Mouse (Mus musculus): ENCODE measurements at regions not wholly inside any gene's neighbourhood (a gene's known extent, or its start where the extent isn't known, plus 50 kb on each side); places are given as distances from the start of the nearest gene placed in this dataset.

DNA sequence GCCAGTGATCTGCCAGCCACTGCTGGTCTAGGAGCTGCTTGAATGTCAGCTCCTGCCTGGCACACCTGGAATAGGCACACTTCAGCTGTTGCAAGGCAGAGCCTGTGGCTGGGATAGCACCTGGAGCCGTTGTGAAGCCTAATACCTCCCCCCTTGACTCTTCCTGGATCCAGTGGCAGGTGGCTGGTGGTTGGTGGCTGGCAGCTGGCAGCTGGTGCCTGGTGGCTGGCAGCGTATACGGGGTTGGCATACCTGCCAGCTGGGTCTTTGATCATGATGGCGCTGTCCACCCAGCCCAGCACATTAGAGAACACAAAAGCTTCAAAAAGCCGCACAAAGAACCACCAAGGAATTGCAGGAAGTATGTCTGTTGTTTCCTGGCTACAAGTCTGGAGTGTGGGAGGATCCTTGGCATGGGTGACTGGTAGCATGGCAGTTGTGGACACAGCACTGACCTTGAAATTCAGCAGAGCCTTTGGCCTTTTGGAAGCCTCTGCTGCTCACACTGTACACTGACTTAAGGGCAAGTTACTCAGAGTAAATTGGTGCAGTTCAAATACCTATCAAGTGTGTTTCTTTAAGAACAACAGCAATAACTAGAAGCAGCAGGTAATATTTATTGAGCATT lies 1289.6 kb upstream of the A1bg start:
- WGBS = 74% methylated on average over 5 of the region's 5 CpGs

DNA sequence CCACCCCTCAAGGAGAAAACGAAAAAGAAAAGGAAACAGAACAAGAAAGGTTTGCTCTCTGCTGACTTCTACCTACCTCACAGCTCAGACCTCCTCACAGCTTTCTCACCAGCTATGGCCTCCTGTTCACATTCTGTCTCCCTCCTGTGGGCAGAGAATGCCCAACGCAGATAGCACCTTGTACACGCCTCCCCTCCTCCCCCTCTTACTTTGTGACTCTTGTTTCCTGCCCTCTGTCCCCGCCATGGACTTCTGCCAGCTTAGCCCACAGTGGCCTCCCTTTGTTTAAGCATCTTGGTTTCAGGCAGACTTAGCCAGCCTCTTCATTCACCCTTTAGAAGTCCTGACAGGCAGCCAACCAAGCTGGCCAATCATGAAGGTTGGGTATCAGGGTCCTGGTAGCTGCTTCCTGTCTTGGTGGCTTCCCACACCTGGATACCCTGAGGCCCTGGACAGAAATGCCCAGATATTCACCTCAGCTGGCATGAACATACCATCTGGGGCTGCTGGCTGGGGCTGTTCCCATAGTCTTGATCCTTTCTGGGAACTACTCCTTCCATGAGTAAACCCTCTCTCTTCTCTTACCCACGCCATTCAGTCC lies 1287.2 kb upstream of the A1bg start:
- H3K4me1 ChIP-seq (ENCODE audit: control insufficient read depth, insufficient read depth, low read depth, low read length) = no peaks in the 10 kb centered on the region
- no peak overlapping the region for H3K4me2 ChIP-seq (ENCODE audit: low read length)

More for the DNA sequence above, 1289.6 kb upstream of the A1bg start:
- Histone ChIP-seq H3K4me3 (ENCODE audit: low read length) (no peak overlapping the region), H3K9me3 (ENCODE audit: control insufficient read depth, low read length) (no peaks in the 10 kb centered on the region), H3K9ac (ENCODE audit: low read depth, low read length) (no peak overlapping the region), H3K36me3 (ENCODE audit: control insufficient read depth, insufficient read depth, low read length) (no peaks in the 10 kb centered on the region), H3K4me2 (ENCODE audit: low read length) (no peak overlapping the region), H3K27ac (ENCODE audit: low read depth, low read length) (no peak overlapping the region), H3K27me3 (replicated peaks; ENCODE audit: control insufficient read depth, insufficient read depth, low read length) (no peaks in the 10 kb centered on the region), H3K4me1 (ENCODE audit: control insufficient read depth, insufficient read depth, low read depth, low read length) (no peaks in the 10 kb centered on the region)
- peak; percentile 42 for ATAC-seq

DNA sequence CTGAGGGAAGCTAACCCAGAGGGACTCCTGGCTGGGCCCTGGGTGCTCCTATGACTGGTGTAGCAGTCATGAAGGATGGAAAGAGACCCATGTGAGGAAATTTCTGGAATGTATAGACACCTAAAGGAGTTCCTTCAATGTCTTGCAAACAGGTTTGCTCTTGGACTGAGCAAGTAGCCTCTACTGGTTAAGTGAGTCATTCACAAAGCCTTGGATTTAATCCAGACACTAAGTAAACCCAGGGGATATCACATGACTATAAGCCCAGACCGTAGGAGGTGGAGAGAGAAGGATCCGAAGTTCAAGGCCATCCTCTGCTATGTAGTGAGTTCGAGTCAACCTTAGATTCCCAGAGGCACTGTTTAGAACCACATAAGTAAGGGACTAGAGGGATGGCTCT lies 1286.5 kb upstream of the A1bg start:
- Histone ChIP-seq H3K9me3 (ENCODE audit: control insufficient read depth, low read length) (no peaks in the 10 kb centered on the region), H3K4me1 (ENCODE audit: control insufficient read depth, insufficient read depth, low read depth, low read length) (no peaks in the 10 kb centered on the region), H3K36me3 (ENCODE audit: control insufficient read depth, insufficient read depth, low read length) (no peaks in the 10 kb centered on the region), H3K9ac (ENCODE audit: low read depth, low read length) (no peak overlapping the region), H3K4me2 (ENCODE audit: low read length) (no peak overlapping the region), H3K4me3 (ENCODE audit: low read length) (no peak overlapping the region), H3K27ac (ENCODE audit: low read depth, low read length) (no peak overlapping the region), H3K27me3 (replicated peaks; ENCODE audit: control insufficient read depth, insufficient read depth, low read length) (no peaks in the 10 kb centered on the region)
- no peak for ATAC-seq
- WGBS = 96% methylated on average over 3 of the region's 3 CpGs

More for the DNA sequence above, 1287.2 kb upstream of the A1bg start:
- no peaks in the 10 kb centered on the region for H3K27me3 ChIP-seq (replicated peaks; ENCODE audit: control insufficient read depth, insufficient read depth, low read length)
- no peak for ATAC-seq
- H3K9ac ChIP-seq (ENCODE audit: low read depth, low read length) = no peak overlapping the region
- WGBS = 63% methylated on average over 5 of the region's 5 CpGs
- no peak overlapping the region for H3K4me3 ChIP-seq (ENCODE audit: low read length)
- H3K9me3 ChIP-seq (ENCODE audit: control insufficient read depth, low read length) = no peaks in the 10 kb centered on the region
- no peaks in the 10 kb centered on the region for H3K36me3 ChIP-seq (ENCODE audit: control insufficient read depth, insufficient read depth, low read length)
- no peak overlapping the region for H3K27ac ChIP-seq (ENCODE audit: low read depth, low read length)

DNA sequence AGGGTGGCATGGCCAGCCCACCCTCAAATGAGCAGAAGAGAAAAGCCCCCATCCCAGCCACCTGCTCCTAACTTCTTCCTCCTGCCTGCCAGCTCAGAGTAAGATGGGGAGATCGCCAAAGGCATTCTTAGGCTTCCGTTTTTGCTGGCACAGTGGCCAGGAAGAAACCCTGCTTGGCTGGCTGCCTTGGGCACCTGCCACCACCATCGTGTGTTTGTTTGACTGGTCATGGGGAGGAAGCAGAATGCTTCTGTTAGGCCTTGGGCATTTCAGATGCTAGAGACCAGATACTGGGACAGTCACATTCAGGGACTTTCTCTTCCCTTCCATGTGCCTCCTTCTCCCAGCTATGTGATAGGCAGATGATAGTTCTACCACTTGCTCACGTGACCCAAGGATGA lies 1283.7 kb upstream of the A1bg start:
- Histone ChIP-seq H3K4me3 (ENCODE audit: low read length) (no peak overlapping the region), H3K27ac (ENCODE audit: low read depth, low read length) (no peak overlapping the region), H3K4me1 (ENCODE audit: control insufficient read depth, insufficient read depth, low read depth, low read length) (no peaks in the 10 kb centered on the region; the same call in 1 of the 2 replicates), H3K36me3 (ENCODE audit: control insufficient read depth, insufficient read depth, low read length) (no peaks in the 10 kb centered on the region), H3K27me3 (replicated peaks; ENCODE audit: control insufficient read depth, insufficient read depth, low read length) (no peaks in the 10 kb centered on the region), H3K9me3 (ENCODE audit: control insufficient read depth, low read length) (peaks cover 3% of the 10 kb centered on the region; the same call in 1 of the 2 replicates), H3K4me2 (ENCODE audit: low read length) (no peak overlapping the region), H3K9ac (ENCODE audit: low read depth, low read length) (no peak overlapping the region)
- peak; percentile 68 for ATAC-seq
- WGBS = 66% methylated on average over 4 of the region's 4 CpGs

DNA sequence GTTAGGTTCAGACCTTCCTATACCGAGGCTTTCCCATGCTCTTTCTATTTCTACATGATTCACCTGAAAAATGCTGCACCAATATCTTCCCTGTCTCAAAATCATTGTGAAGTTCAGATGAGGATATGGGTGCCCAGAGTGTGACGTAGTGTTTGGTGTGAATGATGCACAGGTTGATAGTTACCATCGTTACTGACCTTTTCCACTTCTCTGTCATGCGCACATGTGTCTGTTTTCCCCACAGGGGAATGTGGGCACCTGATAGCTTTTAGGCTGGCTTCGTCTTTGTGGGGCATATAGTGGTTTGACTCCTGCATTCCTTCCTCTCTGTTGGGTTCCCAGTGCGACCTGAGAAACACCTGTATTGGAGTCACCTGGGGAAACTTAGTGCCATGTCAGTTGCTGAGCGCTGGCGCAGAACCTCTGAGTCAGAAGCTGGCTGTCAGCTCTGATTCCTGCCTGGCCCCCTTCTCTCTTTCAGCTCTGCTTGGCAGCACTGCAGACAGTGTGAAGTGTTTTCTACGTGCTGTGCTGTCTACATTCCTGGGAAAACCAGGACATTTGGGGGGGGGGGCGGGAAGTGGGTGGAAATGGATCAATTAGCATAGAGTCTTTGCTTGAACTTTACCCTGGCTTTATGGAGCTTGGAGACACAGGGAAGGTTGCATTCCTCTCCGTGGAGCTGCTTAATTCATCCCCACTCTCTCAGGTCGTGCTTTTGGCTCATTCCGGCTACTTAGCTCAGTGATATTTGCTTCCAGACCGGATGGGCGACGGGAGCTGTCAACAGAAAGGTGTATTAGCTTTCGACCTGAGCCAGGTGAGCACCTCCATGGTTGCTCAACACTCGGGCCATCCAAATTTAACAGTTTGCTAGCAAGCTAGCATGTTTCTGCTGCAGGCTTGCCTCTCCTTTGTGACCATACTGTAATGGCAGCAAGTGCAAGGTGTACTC lies 1281.4 kb upstream of the A1bg start:
- no peak overlapping the region for H3K4me3 ChIP-seq (ENCODE audit: low read length)
- ATAC-seq = 0 out of 2 replicates have a peak, but pooled peaks have one; percentile 45
- H3K36me3 ChIP-seq (ENCODE audit: control insufficient read depth, insufficient read depth, low read length) = no peaks in the 10 kb centered on the region
- no peaks in the 10 kb centered on the region; the same call in 1 of the 2 replicates for H3K4me1 ChIP-seq (ENCODE audit: control insufficient read depth, insufficient read depth, low read depth, low read length)
- no peak overlapping the region for H3K4me2 ChIP-seq (ENCODE audit: low read length)
- H3K27me3 ChIP-seq (replicated peaks; ENCODE audit: control insufficient read depth, insufficient read depth, low read length) = no peaks in the 10 kb centered on the region
- 71% methylated on average over 18 of the region's 18 CpGs for WGBS
- H3K9me3 ChIP-seq (ENCODE audit: control insufficient read depth, low read length) = peaks cover 3% of the 10 kb centered on the region; the same call in 1 of the 2 replicates
- H3K9ac ChIP-seq (ENCODE audit: low read depth, low read length) = no peak overlapping the region
- H3K27ac ChIP-seq (ENCODE audit: low read depth, low read length) = no peak overlapping the region

DNA sequence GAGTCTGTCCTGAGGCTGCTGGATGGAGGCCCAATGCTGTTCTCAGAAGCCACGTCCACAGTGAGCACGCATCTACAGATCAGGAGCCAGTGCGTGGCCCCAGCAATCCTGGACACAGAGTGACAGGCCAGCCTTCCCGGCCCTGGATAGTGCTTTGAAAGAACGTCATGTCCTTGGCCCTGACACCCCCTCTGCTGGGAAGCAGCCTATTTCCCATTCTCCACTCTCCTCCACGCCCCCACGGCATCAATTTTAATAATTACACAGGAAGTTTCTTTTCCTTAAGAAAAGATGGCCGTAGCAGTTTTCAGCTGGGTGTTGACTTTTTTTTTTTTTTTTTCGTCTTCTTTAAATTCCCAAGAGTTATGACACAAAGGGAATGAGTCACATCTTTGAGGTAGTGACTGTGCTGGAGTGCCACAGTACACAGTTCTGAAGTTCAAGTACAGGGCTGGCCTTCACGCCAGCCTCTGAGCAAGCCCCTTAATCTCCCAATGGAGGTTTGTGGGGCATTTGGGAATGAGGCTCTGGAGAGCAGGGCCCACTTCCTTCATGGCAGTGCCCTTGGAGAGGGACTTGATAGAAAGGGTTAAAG lies 1280.1 kb upstream of the A1bg start:
- 84% methylated on average over 10 of the region's 10 CpGs for WGBS
- Histone ChIP-seq H3K4me3 (ENCODE audit: low read length) (no peak overlapping the region), H3K9ac (ENCODE audit: low read depth, low read length) (no peak overlapping the region), H3K27ac (ENCODE audit: low read depth, low read length) (no peak overlapping the region), H3K36me3 (ENCODE audit: control insufficient read depth, insufficient read depth, low read length) (no peaks in the 10 kb centered on the region), H3K4me2 (ENCODE audit: low read length) (no peak overlapping the region), H3K4me1 (ENCODE audit: control insufficient read depth, insufficient read depth, low read depth, low read length) (no peaks in the 10 kb centered on the region; the same call in 1 of the 2 replicates), H3K9me3 (ENCODE audit: control insufficient read depth, low read length) (peaks cover 3% of the 10 kb centered on the region; the same call in 1 of the 2 replicates), H3K27me3 (replicated peaks; ENCODE audit: control insufficient read depth, insufficient read depth, low read length) (no peaks in the 10 kb centered on the region)
- ATAC-seq = no peak

DNA sequence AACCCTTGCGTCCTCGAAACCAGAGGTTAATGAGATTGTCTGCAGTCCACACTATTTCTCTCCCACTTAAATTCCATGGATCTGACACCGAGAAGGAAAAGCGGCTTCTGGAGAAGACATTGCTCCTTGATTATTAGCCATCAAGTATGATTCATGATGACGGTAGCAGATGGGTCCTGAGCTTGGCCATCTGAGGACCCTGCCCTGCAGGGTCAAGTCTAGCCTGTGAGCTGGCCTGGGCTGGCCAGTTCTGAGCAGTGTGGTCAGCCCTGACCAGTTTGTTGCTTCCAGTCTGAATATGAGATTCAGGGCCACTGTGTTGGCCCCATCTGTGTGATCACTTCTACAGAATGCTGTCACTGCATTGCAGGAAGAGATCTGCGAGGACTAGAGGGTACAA lies 1275.9 kb upstream of the A1bg start:
- WGBS = 96% methylated on average over 6 of the region's 6 CpGs
- no peak for ATAC-seq
- H3K4me2 ChIP-seq (ENCODE audit: low read length) = no peak overlapping the region
- H3K9ac ChIP-seq (ENCODE audit: low read depth, low read length) = no peak overlapping the region
- H3K9me3 ChIP-seq (ENCODE audit: control insufficient read depth, low read length) = peaks cover 3% of the 10 kb centered on the region; the same call in 1 of the 2 replicates
- no peaks in the 10 kb centered on the region for H3K4me1 ChIP-seq (ENCODE audit: control insufficient read depth, insufficient read depth, low read depth, low read length)
- H3K27ac ChIP-seq (ENCODE audit: low read depth, low read length) = no peak overlapping the region
- no peaks in the 10 kb centered on the region for H3K36me3 ChIP-seq (ENCODE audit: control insufficient read depth, insufficient read depth, low read length)
- H3K4me3 ChIP-seq (ENCODE audit: low read length) = no peak overlapping the region
- H3K27me3 ChIP-seq (replicated peaks; ENCODE audit: control insufficient read depth, insufficient read depth, low read length) = no peaks in the 10 kb centered on the region

DNA sequence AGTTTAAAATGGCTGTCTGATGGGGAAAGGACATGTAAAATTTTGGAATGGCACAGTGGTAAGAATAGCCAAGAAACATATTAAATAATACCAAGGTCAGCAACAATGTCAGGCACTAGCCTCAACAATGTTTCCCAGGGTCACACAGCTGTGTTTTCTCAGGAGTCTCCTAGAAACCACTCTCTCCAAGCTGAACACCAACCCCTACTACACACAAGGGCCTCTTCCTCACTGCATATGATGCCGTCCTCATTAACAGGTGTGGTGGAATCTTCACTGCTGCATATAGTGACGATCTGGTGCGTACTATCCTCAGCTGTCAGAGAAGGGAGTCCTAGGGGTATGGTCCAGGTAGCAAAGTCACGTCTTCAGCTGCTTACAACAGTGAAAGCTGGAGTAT lies 1275.4 kb upstream of the A1bg start:
- H3K27ac ChIP-seq (ENCODE audit: low read depth, low read length) = no peak overlapping the region
- ATAC-seq = no peak
- H3K9ac ChIP-seq (ENCODE audit: low read depth, low read length) = no peak overlapping the region
- no peak overlapping the region for H3K4me2 ChIP-seq (ENCODE audit: low read length)
- no peaks in the 10 kb centered on the region for H3K36me3 ChIP-seq (ENCODE audit: control insufficient read depth, insufficient read depth, low read length)
- 86% methylated on average over 4 of the region's 4 CpGs for WGBS
- H3K9me3 ChIP-seq (ENCODE audit: control insufficient read depth, low read length) = peaks cover 3% of the 10 kb centered on the region; the same call in 1 of the 2 replicates
- no peaks in the 10 kb centered on the region for H3K4me1 ChIP-seq (ENCODE audit: control insufficient read depth, insufficient read depth, low read depth, low read length)
- no peak overlapping the region for H3K4me3 ChIP-seq (ENCODE audit: low read length)
- H3K27me3 ChIP-seq (replicated peaks; ENCODE audit: control insufficient read depth, insufficient read depth, low read length) = no peaks in the 10 kb centered on the region
